ENCODE assay signal across 8 mouse cellular contexts in the genomic region with DNA sequence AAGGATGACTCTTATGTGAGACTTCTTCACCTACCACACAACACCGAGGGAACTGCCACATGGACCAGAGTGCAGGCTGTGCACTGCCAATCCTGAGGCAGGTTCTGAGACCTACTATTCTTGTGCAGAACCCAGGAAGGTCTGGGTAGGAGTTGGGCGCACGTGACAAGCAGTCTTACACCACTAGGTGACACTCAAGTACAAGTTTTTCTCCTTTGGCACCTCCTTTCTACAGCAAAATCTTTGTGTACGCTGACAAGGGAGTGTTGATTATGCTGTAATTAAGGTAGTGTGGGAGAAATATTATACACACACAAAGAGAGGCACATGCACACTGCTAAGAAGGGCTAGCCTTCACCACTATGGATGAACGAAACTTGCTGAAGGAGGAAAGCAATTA.
DNase-seq lines count a peak whose midpoint lies in the region; ATAC-seq and TF ChIP-seq lines count a peak whose summit lies in the region.

No protein-coding gene starts in this region.

- H3K36me3 ChIP-seq in E14TG2a.4 (ENCODE audit: insufficient read depth, low read length), result peaks cover 54% of the 10 kb centered on the region
- H3K36me3 ChIP-seq in midbrain, embryonic 15.5 days (replicated peaks), result no peaks in the 10 kb centered on the region

- TF ChIP-seq CTCF in gastrocnemius, adult 2 months (IDR thresholded peaks at IDR 0.05), result peak; percentile 77
- peak; percentile 34 for TF ChIP-seq CTCF in E14TG2a.4 (conservative IDR thresholded peaks at IDR 0.05; ENCODE audit: low read length)

- peak; percentile 36 to 65; a peak in 2 of 4 replicates for ATAC-seq in hematopoietic stem cell, adult 5-6 weeks (replicated peaks in 1 of 2; ENCODE audit: insufficient read depth in 1 of 2, low FRiP score in 2 of 2, low TSS enrichment in 1 of 2, low read depth in 1 of 2, poor library complexity in 2 of 2, severe bottlenecking in 2 of 2)
- peak; percentile 77 for ATAC-seq in midbrain, embryonic 15.5 days (replicated peaks)

- H3K4me3 ChIP-seq in gastrocnemius, adult 2 months, result no peak overlapping the region
- no peak overlapping the region for H3K4me3 ChIP-seq in E14TG2a.4 (replicated peaks; ENCODE audit: low read length)
- no peak overlapping the region for H3K4me3 ChIP-seq in midbrain, embryonic 15.5 days

- peaks cover 26% of the 10 kb centered on the region for H3K4me1 ChIP-seq in E14TG2a.4 (replicated peaks; ENCODE audit: low read depth, low read length)
- H3K4me1 ChIP-seq in midbrain, embryonic 15.5 days, result no peaks in the 10 kb centered on the region

- peak; percentile 40 for DNase-seq in gastrocnemius, adult 2 months
- DNase-seq in gastrocnemius, postnatal 10 days, result no peak
- peak; percentile 64 to 76 for DNase-seq in cerebellum, postnatal 14 days
- peak; percentile 29 to 55 for DNase-seq in layer of hippocampus, postnatal 14 days (ENCODE audit: low spot score in 2 of 2)
- DNase-seq in gastrocnemius, postnatal 25 days, result no peak

- no peak overlapping the region for H3K27ac ChIP-seq in gastrocnemius, adult 2 months
- H3K27ac ChIP-seq in midbrain, embryonic 15.5 days, result no peak overlapping the region

- 28% methylated on average over 5 of the region's 5 CpGs for whole genome bisulfite sequencing in midbrain, embryonic 15.5 days

- intact Hi-C loops in gastrocnemius, adult 2 months (cut with DNase I), result loop anchor here (1.0 to 2.0 kb wide), 3 partner anchors 67 to 125 kb away; a partner anchor contains a TSS

- H3K27me3 ChIP-seq in E14TG2a.4 (ENCODE audit: insufficient read depth, low read length), result no peaks in the 10 kb centered on the region
- no peaks in the 10 kb centered on the region for H3K27me3 ChIP-seq in midbrain, embryonic 15.5 days (replicated peaks)

- H3K9me3 ChIP-seq in E14TG2a.4 (ENCODE audit: low read length), result no peaks in the 10 kb centered on the region
- no peaks in the 10 kb centered on the region for H3K9me3 ChIP-seq in midbrain, embryonic 15.5 days

- H3K4me2 ChIP-seq in midbrain, embryonic 15.5 days, result no peak overlapping the region

- H3K9ac ChIP-seq in midbrain, embryonic 15.5 days, result no peak overlapping the region

Comparison
In these comparisons a context has a peak if more than half of its experiments do, and no peak if none do; other contexts are left out.
1. DNase-seq: peak in gastrocnemius, adult 2 months (single experiment), cerebellum, postnatal 14 days (2 of 2) and layer of hippocampus, postnatal 14 days (2 of 2); none in gastrocnemius, postnatal 10 days (single experiment) and gastrocnemius, postnatal 25 days (single experiment).